Mouse (Mus musculus): ENCODE data around the gene AI464131. TPM values are rescaled to one million over a fixed set of nuclear protein-coding genes. Genes with fewer than 3 reads are reported as not detected.

AI464131 gene
- polyA plus RNA-seq, 1 experiment from 2014 or later, result 3.1 TPM

- Histone ChIP-seq H3K27ac (replicated peaks) (no peak overlapping the region), H3K4me3 (no peak overlapping the region), H3K36me3 (no peaks in the 10 kb centered on the region), H3K9me3 (no peaks in the 10 kb centered on the region), H3K9ac (replicated peaks) (no peak overlapping the region), H3K4me2 (replicated peaks) (no peak overlapping the region), H3K4me1 (peaks cover 28% of the 10 kb centered on the region), H3K27me3 (peaks cover 23% of the 10 kb centered on the region)
- WGBS, result 82% methylated on average over 3 of the region's 3 CpGs
- no peak for ATAC-seq (replicated peaks)
Measured at GRCm38 (mm10) chr4:41493464-41494116, 9.3 kb downstream of the AI464131 start.

- Histone ChIP-seq H3K36me3 (no peaks in the 10 kb centered on the region), H3K4me2 (replicated peaks) (no peak overlapping the region), H3K4me3 (no peak overlapping the region), H3K9ac (replicated peaks) (no peak overlapping the region), H3K27me3 (peaks cover 17% of the 10 kb centered on the region), H3K9me3 (no peaks in the 10 kb centered on the region), H3K27ac (replicated peaks) (no peak overlapping the region), H3K4me1 (peaks cover 21% of the 10 kb centered on the region)
- ATAC-seq (replicated peaks), result no peak
- 82% methylated on average over 7 of the region's 7 CpGs for WGBS
Measured at GRCm38 (mm10) chr4:41492951-41493350, 9.9 kb downstream of the AI464131 start.

- H3K36me3 ChIP-seq, result peaks cover 4% of the 10 kb centered on the region; the same call in 1 of the 2 replicates
- H3K4me2 ChIP-seq (replicated peaks), result no peak overlapping the region
- 45% methylated on average over 6 of the region's 6 CpGs for WGBS
- H3K9ac ChIP-seq (replicated peaks), result no peak overlapping the region
- H3K27ac ChIP-seq (replicated peaks), result no peak overlapping the region
- H3K9me3 ChIP-seq, result no peaks in the 10 kb centered on the region
- H3K4me3 ChIP-seq, result no peak overlapping the region
- no peaks in the 10 kb centered on the region for H3K27me3 ChIP-seq
- ATAC-seq (replicated peaks), result no peak
- peaks cover 6% of the 10 kb centered on the region; the same call in 1 of the 2 replicates for H3K4me1 ChIP-seq
Measured at GRCm38 (mm10) chr4:41481601-41482017, 21.3 kb downstream of the AI464131 start.

GRCm38 (mm10) chr4:41480254-41480653 lies 22.6 kb downstream of the AI464131 start:
- H3K4me2 ChIP-seq (replicated peaks), result no peak overlapping the region
- no peaks in the 10 kb centered on the region for H3K27me3 ChIP-seq
- H3K9ac ChIP-seq (replicated peaks), result no peak overlapping the region
- no peak for ATAC-seq (replicated peaks)
- no peaks in the 10 kb centered on the region for H3K9me3 ChIP-seq
- H3K4me1 ChIP-seq, result peaks cover 6% of the 10 kb centered on the region; the same call in 1 of the 2 replicates
- whole genome bisulfite sequencing, result 81% methylated on average over 8 of the region's 8 CpGs
- H3K36me3 ChIP-seq, result peaks cover 4% of the 10 kb centered on the region; the same call in 1 of the 2 replicates
- H3K27ac ChIP-seq (replicated peaks), result no peak overlapping the region
- H3K4me3 ChIP-seq, result no peak overlapping the region

- Histone ChIP-seq H3K27me3 (no peaks in the 10 kb centered on the region), H3K4me3 (no peak overlapping the region), H3K27ac (replicated peaks) (no peak overlapping the region), H3K4me1 (peaks cover 6% of the 10 kb centered on the region; the same call in 1 of the 2 replicates), H3K36me3 (peaks cover 4% of the 10 kb centered on the region; the same call in 1 of the 2 replicates), H3K9me3 (no peaks in the 10 kb centered on the region), H3K4me2 (replicated peaks) (no peak overlapping the region), H3K9ac (replicated peaks) (no peak overlapping the region)
- no peak for ATAC-seq (replicated peaks)
- WGBS, result 65% methylated on average over 1 of the region's 1 CpGs
Measured at GRCm38 (mm10) chr4:41479456-41479804, 23.4 kb downstream of the AI464131 start.

- H3K4me2 ChIP-seq (replicated peaks), result no peak overlapping the region
- WGBS, result 66% methylated on average over 4 of the region's 4 CpGs
- H3K36me3 ChIP-seq, result peaks cover 4% of the 10 kb centered on the region; the same call in 1 of the 2 replicates
- H3K27me3 ChIP-seq, result no peaks in the 10 kb centered on the region
- no peak overlapping the region for H3K9ac ChIP-seq (replicated peaks)
- no peak overlapping the region for H3K27ac ChIP-seq (replicated peaks)
- H3K4me3 ChIP-seq, result no peak overlapping the region
- peaks cover 6% of the 10 kb centered on the region; the same call in 1 of the 2 replicates for H3K4me1 ChIP-seq
- no peaks in the 10 kb centered on the region for H3K9me3 ChIP-seq
- ATAC-seq (replicated peaks), result no peak
Measured at GRCm38 (mm10) chr4:41478751-41479455, 24.0 kb downstream of the AI464131 start.

- Histone ChIP-seq H3K4me2 (replicated peaks) (no peak overlapping the region), H3K4me3 (no peak overlapping the region), H3K4me1 (peaks cover 6% of the 10 kb centered on the region; the same call in 1 of the 2 replicates), H3K9ac (replicated peaks) (no peak overlapping the region), H3K27me3 (no peaks in the 10 kb centered on the region), H3K36me3 (peaks cover 4% of the 10 kb centered on the region; the same call in 1 of the 2 replicates), H3K27ac (replicated peaks) (no peak overlapping the region), H3K9me3 (no peaks in the 10 kb centered on the region)
- ATAC-seq (replicated peaks), result no peak
- WGBS, result 83% methylated on average over 9 of the region's 9 CpGs
Measured at GRCm38 (mm10) chr4:41477648-41478160, 25.2 kb downstream of the AI464131 start.

- Histone ChIP-seq H3K9ac (replicated peaks) (no peak overlapping the region), H3K4me3 (no peak overlapping the region), H3K4me1 (peaks cover 32% of the 10 kb centered on the region), H3K4me2 (replicated peaks) (0 out of 2 replicates have a peak overlapping the region, but pooled peaks have one; percentile 3), H3K36me3 (no peaks in the 10 kb centered on the region), H3K9me3 (no peaks in the 10 kb centered on the region), H3K27me3 (no peaks in the 10 kb centered on the region), H3K27ac (replicated peaks) (peak overlapping the region; percentile 71)
- ATAC-seq (replicated peaks), result no peak
- WGBS, result 74% methylated on average over 1 of the region's 1 CpGs
Measured at GRCm38 (mm10) chr4:41471384-41471689, 31.5 kb downstream of the AI464131 start.

- 6% methylated on average over 5 of the region's 5 CpGs for WGBS
- peak; percentile 86 for ATAC-seq (replicated peaks)
- no peak overlapping the region for H3K9ac ChIP-seq (replicated peaks)
- H3K36me3 ChIP-seq, result no peaks in the 10 kb centered on the region
- H3K27ac ChIP-seq (replicated peaks), result peak overlapping the region; percentile 71
- H3K4me2 ChIP-seq (replicated peaks), result 0 out of 2 replicates have a peak overlapping the region, but pooled peaks have one; percentile 3
- no peaks in the 10 kb centered on the region for H3K27me3 ChIP-seq
- no peak overlapping the region for H3K4me3 ChIP-seq
- H3K9me3 ChIP-seq, result no peaks in the 10 kb centered on the region
- H3K4me1 ChIP-seq, result peaks cover 34% of the 10 kb centered on the region
Measured at GRCm38 (mm10) chr4:41470684-41471383, 32.0 kb downstream of the AI464131 start.

- peaks cover 38% of the 10 kb centered on the region for H3K4me1 ChIP-seq
- H3K9me3 ChIP-seq, result no peaks in the 10 kb centered on the region
- no peaks in the 10 kb centered on the region for H3K27me3 ChIP-seq
- no peak overlapping the region for H3K4me3 ChIP-seq
- no peak overlapping the region for H3K4me2 ChIP-seq (replicated peaks)
- H3K27ac ChIP-seq (replicated peaks), result peak overlapping the region; percentile 71
- no peaks in the 10 kb centered on the region for H3K36me3 ChIP-seq
- H3K9ac ChIP-seq (replicated peaks), result no peak overlapping the region
- WGBS, result 25% methylated on average over 7 of the region's 7 CpGs
- peak; percentile 65; the same call in 1 of the 2 replicates for ATAC-seq (replicated peaks)
Measured at GRCm38 (mm10) chr4:41470051-41470683, 32.7 kb downstream of the AI464131 start.

- no peak overlapping the region for H3K4me3 ChIP-seq
- no peak overlapping the region for H3K27ac ChIP-seq (replicated peaks)
- H3K4me1 ChIP-seq, result peaks cover 39% of the 10 kb centered on the region
- H3K4me2 ChIP-seq (replicated peaks), result no peak overlapping the region
- 69% methylated on average over 10 of the region's 10 CpGs for WGBS
- no peak for ATAC-seq (replicated peaks)
- H3K36me3 ChIP-seq, result no peaks in the 10 kb centered on the region
- H3K27me3 ChIP-seq, result no peaks in the 10 kb centered on the region
- no peak overlapping the region for H3K9ac ChIP-seq (replicated peaks)
- no peaks in the 10 kb centered on the region for H3K9me3 ChIP-seq
Measured at GRCm38 (mm10) chr4:41469199-41469598, 33.7 kb downstream of the AI464131 start.

Measured in forebrain, embryonic 15.5 days (tissue).